Mouse (Mus musculus) embryonic facial prominence, embryonic 13.5 days (tissue): ENCODE data around the gene Sez6. TPM values are rescaled to one million over a fixed set of nuclear protein-coding genes. Genes with fewer than 3 reads are reported as not detected.
A peak's percentile ranks its signal among the peaks of the same experiment; 100 is the strongest.

ENCODE experiments used
- ATAC-seq: fragments of 200-750 bp; cut with Nextera tagmentation; 2 replicates; pipeline ENCODE4 v1.8.0; 2017; ENCODE audit warnings: low read depth; ENCODE audit not compliant: insufficient number of reproducible peaks, insufficient read depth, low FRiP score, low TSS enrichment
- H3K27ac ChIP-seq: fragments of 300-500 bp; sonication (generic); 2 replicates; pipeline ENCODE4 v1.5.1; 2015; ENCODE audit warnings: moderate library complexity, mild to moderate bottlenecking, inconsistent platforms
- H3K27me3 ChIP-seq: fragments of 300-500 bp; sonication (generic); 2 replicates; pipeline ENCODE4 v1.6.1; 2015; ENCODE audit warnings: mild to moderate bottlenecking, inconsistent platforms
- H3K36me3 ChIP-seq: fragments of 300-500 bp; sonication (generic); 2 replicates; pipeline ENCODE4 v1.6.1; 2015; ENCODE audit warnings: mild to moderate bottlenecking, inconsistent platforms
- H3K4me1 ChIP-seq: fragments of 300-500 bp; sonication (generic); 2 replicates; pipeline ENCODE4 v1.6.1; 2015; ENCODE audit warnings: inconsistent platforms
- H3K4me2 ChIP-seq: fragments of 300-500 bp; sonication (generic); 2 replicates; pipeline ENCODE4 v1.6.1; 2015; ENCODE audit warnings: moderate library complexity, mild to moderate bottlenecking, inconsistent platforms
- H3K4me3 ChIP-seq: fragments of 300-500 bp; sonication (generic); 2 replicates; pipeline ENCODE4 v1.5.1; 2015; ENCODE audit warnings: mild to moderate bottlenecking, inconsistent platforms
- H3K9ac ChIP-seq: fragments of 300-500 bp; sonication (generic); 2 replicates; pipeline ENCODE4 v1.6.1; 2015; ENCODE audit warnings: mild to moderate bottlenecking, inconsistent platforms
- H3K9me3 ChIP-seq: fragments of 300-500 bp; sonication (generic); 2 replicates; pipeline ENCODE4 v1.6.1; 2016; ENCODE audit warnings: inconsistent platforms
- WGBS: fragments of 180-500 bp; shearing (Covaris S2); methylation state at CpG from one replicate; pipeline ENCODE4 v1.1.7; 2015; ENCODE audit warnings: mixed read lengths; 5-methylcytosine and 5-hydroxymethylcytosine counted together
- polyA plus RNA-seq: library from polyadenylated mRNA; unstranded; fragments of >200 nt; fragmentation: Nextera tagmentation; extraction: Ambion mirVana; gene quantifications from 2 replicates; pipeline ENCODE4 v1.2.1, GENCODE M21; 2015

Sez6 gene
- polyA plus RNA-seq, 1 experiment from 2014 or later: 2.6 TPM

DNA sequence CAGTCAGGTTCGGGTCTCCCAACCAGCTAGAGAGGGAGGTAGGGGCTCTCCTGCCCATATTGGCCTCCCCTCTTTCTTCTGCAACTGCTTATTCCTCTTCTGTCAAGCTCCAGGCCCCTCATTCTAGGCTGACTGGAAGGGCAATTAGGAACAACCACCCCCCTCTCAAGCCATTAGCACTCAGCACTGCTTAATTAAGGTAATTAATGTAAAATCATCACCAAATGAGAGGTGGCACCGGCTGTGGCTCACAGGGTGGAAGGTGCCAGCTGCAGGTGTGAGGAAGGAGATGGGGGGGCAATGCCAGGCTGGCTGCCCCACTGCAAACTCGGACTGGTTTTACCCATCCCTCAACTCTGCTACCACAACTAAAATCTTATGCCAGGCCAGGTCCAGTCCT is 25.8 kb downstream of the Sez6 start:
- H3K9me3 ChIP-seq: no peaks in the 10 kb centered on the region
- 53% methylated on average over 3 of the region's 3 CpGs for WGBS
- H3K27me3 ChIP-seq: peaks cover 31% of the 10 kb centered on the region
- H3K4me3 ChIP-seq: no peak overlapping the region
- ATAC-seq: no peak
- H3K9ac ChIP-seq: 0 out of 2 replicates have a peak overlapping the region, but pooled peaks have one; percentile 11
- no peak overlapping the region for H3K27ac ChIP-seq
- H3K36me3 ChIP-seq: no peaks in the 10 kb centered on the region
- no peak overlapping the region for H3K4me2 ChIP-seq
- no peaks in the 10 kb centered on the region; the same call in 1 of the 2 replicates for H3K4me1 ChIP-seq

DNA sequence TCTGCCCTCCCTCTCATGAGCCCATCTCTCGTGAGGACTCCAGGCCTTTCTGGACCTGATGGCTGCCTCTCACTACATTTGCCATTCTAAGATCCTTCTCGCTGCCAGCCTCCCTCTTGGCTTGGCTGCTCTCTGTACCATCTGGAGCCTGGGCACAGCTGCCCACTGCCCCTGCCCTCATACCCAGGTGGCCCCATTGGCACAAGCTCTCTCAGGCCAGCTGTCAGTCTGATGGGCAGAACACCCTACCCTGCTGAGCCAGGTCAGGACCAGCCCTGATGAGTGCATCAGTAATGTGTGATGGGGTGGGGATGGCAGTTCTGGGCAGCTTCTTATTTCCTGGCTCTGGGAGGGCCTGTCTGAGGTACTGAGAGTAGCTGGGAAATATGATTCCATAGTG is 27.7 kb downstream of the Sez6 start:
- H3K36me3 ChIP-seq: no peaks in the 10 kb centered on the region
- no peak overlapping the region for H3K4me3 ChIP-seq
- H3K4me1 ChIP-seq: no peaks in the 10 kb centered on the region; the same call in 1 of the 2 replicates
- no peak overlapping the region for H3K27ac ChIP-seq
- WGBS: 75% methylated on average over 2 of the region's 2 CpGs
- no peaks in the 10 kb centered on the region for H3K9me3 ChIP-seq
- H3K4me2 ChIP-seq: no peak overlapping the region
- ATAC-seq: no peak
- H3K27me3 ChIP-seq: peaks cover 26% of the 10 kb centered on the region
- H3K9ac ChIP-seq: no peak overlapping the region

DNA sequence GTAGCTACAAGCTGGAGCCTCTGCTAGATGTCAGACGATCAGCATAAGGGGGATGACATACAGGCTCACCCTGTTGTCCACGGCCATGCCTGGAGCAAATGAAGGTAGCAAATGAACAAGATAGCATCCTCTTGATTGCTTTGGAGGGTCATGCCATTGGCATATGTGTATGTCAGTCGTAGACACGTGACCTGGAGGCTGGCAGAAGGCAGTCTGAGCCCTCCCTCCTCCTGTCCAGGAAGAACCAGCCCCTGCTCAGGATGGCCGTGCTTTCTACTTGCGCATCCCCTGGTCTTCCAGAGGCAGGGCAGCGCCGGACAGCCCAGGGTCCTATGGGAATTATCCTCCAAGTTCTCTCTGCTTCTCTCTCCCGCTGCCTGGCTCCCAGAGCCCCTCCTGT is 28.3 kb downstream of the Sez6 start:
- WGBS: 66% methylated on average over 9 of the region's 9 CpGs

DNA sequence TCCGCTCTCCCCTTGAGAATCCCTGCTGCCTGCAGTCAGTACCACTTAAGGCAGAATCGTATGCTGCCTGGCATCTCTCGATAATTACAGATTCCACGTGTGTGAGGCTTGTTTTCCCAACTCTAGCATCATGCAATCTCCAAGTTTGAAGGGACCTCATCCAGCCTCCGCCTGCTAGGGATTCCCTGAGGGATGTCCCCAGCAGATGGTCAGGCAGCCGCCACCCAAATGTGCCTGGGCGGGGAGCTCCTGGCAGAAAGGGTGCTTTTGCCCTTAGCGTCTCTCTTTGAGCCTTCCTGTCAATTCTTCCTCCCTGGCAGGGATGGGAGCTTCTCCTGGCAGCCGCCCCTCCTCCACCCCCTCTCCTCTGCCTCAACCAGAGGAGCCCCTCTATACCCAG is 29.6 kb downstream of the Sez6 start:
- no peak for ATAC-seq
- Histone ChIP-seq H3K27me3 (peaks cover 34% of the 10 kb centered on the region), H3K9me3 (no peaks in the 10 kb centered on the region), H3K36me3 (no peaks in the 10 kb centered on the region), H3K4me2 (no peak overlapping the region), H3K9ac (no peak overlapping the region), H3K4me1 (peaks cover 5% of the 10 kb centered on the region), H3K4me3 (no peak overlapping the region), H3K27ac (no peak overlapping the region)
- WGBS: 60% methylated on average over 9 of the region's 9 CpGs

More for the DNA sequence above, 28.3 kb downstream of the Sez6 start:
- Histone ChIP-seq H3K36me3 (no peaks in the 10 kb centered on the region), H3K27me3 (peaks cover 26% of the 10 kb centered on the region), H3K4me2 (no peak overlapping the region), H3K27ac (no peak overlapping the region), H3K4me3 (no peak overlapping the region), H3K4me1 (no peaks in the 10 kb centered on the region; the same call in 1 of the 2 replicates), H3K9me3 (no peaks in the 10 kb centered on the region), H3K9ac (0 out of 2 replicates have a peak overlapping the region, but pooled peaks have one; percentile 37)
- ATAC-seq: no peak

DNA sequence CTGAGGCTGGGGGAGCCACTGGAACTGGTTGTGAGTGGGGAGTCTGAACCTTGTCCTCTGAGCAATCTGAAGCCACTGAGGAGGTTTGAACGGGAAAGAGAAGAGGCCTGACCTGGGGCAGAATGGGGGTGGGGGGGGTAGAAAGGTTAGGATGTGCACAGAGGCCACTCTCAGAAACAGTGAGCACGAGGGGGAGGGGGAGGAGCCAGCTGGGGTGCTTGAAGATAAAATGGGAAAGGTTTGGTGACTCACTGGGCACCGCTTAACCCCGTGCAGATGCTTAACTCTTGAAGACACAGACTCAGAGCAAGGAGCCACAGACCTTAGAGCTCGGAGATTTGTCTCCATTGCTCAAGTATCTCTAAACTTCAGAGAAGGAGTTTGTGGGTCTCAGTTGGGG is 30.3 kb downstream of the Sez6 start:
- 41% methylated on average over 5 of the region's 5 CpGs for WGBS

DNA sequence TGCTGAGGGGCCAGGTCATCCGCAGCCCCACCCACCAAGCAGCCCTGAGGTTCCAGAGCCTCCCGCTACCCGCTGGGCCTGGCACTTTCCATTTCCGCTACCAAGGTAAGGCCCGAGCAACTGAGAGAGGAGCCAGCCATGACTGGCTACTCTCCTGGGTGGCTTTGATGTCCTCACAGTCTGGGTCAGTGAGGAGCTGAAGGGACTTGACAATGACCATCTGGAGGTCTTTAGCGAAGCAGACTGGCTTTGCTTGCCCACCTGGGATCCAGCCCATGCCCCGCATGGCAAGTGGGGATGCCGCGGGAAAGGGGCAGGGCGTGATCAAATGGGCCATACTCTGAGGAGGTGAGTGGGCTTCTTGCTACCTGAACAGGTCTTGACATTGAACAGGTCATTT is 32.3 kb downstream of the Sez6 start:
- Histone ChIP-seq H3K9me3 (no peaks in the 10 kb centered on the region), H3K27ac (no peak overlapping the region), H3K36me3 (no peaks in the 10 kb centered on the region), H3K9ac (no peak overlapping the region), H3K4me1 (peaks cover 14% of the 10 kb centered on the region), H3K27me3 (peaks cover 45% of the 10 kb centered on the region), H3K4me3 (no peak overlapping the region), H3K4me2 (no peak overlapping the region)
- ATAC-seq: no peak
- WGBS: 92% methylated on average over 10 of the region's 10 CpGs

More for the DNA sequence above, 30.3 kb downstream of the Sez6 start:
- Histone ChIP-seq H3K4me2 (no peak overlapping the region), H3K9ac (no peak overlapping the region), H3K4me1 (peaks cover 12% of the 10 kb centered on the region), H3K36me3 (no peaks in the 10 kb centered on the region), H3K27ac (no peak overlapping the region), H3K4me3 (no peak overlapping the region), H3K9me3 (no peaks in the 10 kb centered on the region), H3K27me3 (peaks cover 41% of the 10 kb centered on the region)
- ATAC-seq: no peak

DNA sequence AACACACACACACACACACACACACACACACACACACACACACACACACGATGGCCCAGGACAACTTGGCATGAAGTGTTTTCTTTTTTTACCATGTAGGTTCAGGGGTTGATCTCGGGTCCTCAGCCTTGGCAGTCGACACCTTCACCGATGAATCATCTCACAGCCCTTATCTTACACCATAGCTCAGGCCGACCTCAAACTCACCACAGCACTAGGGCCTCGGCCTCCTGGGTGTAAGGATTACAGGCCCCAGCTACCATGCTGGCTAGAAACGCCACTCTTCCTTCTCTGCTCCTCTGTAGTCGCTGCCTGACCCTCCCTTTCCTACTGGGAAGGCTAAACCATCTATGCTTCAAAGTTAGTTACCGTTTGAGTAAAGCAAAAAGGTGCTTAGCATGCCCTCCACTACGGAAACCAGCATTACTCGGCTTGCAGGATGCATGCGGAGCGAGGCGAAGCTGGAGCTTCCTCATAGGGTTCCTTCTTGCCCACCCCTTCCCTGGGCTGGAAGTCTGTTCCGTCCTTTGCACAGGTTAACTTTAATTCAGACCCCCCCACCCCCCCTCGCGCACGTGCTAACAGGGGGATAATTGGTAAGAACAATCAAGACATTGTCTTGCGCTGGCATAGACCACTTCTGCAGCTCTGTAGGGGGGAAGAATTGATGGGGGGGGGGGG is 34.0 kb downstream of the Sez6 start:
- ATAC-seq: no peak
- Histone ChIP-seq H3K4me2 (peak overlapping the region; percentile 11; the same call in 1 of the 2 replicates), H3K27me3 (peaks cover 33% of the 10 kb centered on the region), H3K36me3 (no peaks in the 10 kb centered on the region), H3K9ac (peak overlapping the region; percentile 53; the same call in 1 of the 2 replicates), H3K4me1 (peaks cover 14% of the 10 kb centered on the region), H3K9me3 (no peaks in the 10 kb centered on the region), H3K27ac (no peak overlapping the region), H3K4me3 (no peak overlapping the region)
- 13% methylated on average over 19 of the region's 19 CpGs for WGBS

DNA sequence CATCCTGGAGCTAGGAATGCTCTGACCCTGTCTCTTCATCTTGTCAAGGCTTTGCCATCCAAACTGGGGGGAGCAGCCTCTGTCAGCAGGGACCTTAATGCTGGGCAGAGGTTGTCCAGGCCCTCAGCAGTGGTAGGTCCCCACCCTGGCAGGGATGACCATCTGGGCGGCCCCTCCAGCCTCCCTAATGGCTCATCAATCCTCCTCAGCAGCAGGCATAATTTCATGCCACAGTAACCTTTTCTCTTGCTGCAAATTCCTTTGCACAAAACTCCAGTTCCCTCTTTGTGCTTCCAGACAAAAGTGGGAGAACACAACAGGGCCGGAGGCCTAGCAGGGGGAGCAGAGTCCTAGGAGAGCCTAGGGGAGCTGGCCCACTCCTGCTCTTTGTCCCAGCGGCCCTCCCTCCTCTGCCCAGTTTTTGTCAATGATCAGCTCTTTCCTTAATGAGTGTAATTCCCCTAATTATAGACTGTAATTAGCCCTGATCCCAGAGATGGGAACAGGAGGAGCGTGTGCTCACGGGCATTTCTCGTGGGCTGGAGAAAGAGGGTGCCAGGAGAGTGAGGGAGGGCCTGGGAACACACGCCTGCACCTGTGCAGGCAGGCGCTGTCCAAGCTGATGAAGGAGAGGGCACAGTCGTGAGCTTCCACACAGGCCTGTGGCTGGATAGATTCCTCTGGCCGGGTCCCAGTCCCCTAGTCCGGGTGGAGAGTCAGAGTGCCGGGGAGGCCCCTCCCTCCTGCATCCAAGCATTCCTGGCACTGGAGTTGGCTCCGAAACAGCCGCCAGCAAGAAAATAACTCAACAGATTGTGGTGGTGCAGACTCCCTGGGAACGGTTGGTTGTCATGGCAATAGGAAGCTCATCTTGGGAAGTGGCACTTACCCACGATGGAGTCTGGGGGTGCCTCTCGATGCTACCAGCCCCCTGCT is 34.8 kb downstream of the Sez6 start:
- Histone ChIP-seq H3K27ac (peak overlapping the region; percentile 48; the same call in 1 of the 2 replicates), H3K4me2 (no peak overlapping the region; the same call in 1 of the 2 replicates), H3K27me3 (peaks cover 26% of the 10 kb centered on the region), H3K4me1 (peaks cover 14% of the 10 kb centered on the region), H3K9me3 (no peaks in the 10 kb centered on the region), H3K9ac (peak overlapping the region; percentile 53), H3K36me3 (no peaks in the 10 kb centered on the region), H3K4me3 (no peak overlapping the region)
- 12% methylated on average over 17 of the region's 17 CpGs for WGBS
- no peak for ATAC-seq

DNA sequence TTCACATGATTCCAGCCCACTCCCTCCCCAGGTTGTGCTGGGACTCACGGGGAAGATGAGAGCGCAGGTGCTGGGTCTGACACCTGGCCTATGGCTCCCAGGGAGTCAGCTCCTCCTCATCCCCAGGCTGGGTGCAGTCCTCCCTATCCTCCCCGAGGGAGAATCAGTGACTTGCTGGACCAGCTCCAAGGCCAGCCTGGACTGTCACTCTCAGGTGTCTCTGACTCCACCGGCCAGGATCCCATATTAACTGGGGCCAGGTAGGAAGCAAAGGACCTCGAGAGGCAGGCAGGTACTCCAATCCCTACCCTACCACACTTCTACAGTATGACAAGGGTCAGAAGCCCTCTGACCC is 35.4 kb downstream of the Sez6 start:
- no peak overlapping the region for H3K4me2 ChIP-seq
- H3K9ac ChIP-seq: no peak overlapping the region
- no peaks in the 10 kb centered on the region for H3K36me3 ChIP-seq
- no peak for ATAC-seq
- H3K4me3 ChIP-seq: no peak overlapping the region
- peaks cover 23% of the 10 kb centered on the region for H3K27me3 ChIP-seq
- H3K4me1 ChIP-seq: peaks cover 14% of the 10 kb centered on the region
- no peak overlapping the region for H3K27ac ChIP-seq
- H3K9me3 ChIP-seq: no peaks in the 10 kb centered on the region
- WGBS: 53% methylated on average over 5 of the region's 5 CpGs

DNA sequence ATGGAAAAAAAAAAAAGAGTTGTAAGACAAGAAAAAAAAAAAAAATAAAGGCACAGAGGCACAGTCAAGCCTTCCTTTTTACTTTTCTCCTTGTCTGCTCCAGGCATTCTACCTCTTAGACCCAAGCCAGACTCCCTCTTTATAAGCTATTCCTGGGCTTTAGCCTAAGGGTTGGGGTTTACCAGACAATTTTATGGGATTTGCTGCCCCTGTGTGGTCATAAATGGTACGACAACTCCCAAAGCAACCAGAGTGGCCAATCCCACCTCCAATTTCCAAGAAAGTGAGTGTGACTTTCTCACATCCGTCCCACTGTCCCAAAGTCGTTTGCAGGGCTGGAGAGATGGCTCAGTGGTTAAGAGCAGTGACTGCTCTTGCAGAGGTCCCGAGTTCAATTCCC is 36.5 kb downstream of the Sez6 start:
- under 1% methylated on average over 4 of the region's 4 CpGs for WGBS
- H3K27me3 ChIP-seq: peaks cover 23% of the 10 kb centered on the region
- H3K36me3 ChIP-seq: no peaks in the 10 kb centered on the region
- no peak overlapping the region for H3K27ac ChIP-seq
- H3K9me3 ChIP-seq: no peaks in the 10 kb centered on the region
- H3K9ac ChIP-seq: no peak overlapping the region
- no peak overlapping the region for H3K4me3 ChIP-seq
- no peak for ATAC-seq
- peaks cover 14% of the 10 kb centered on the region for H3K4me1 ChIP-seq
- H3K4me2 ChIP-seq: no peak overlapping the region

DNA sequence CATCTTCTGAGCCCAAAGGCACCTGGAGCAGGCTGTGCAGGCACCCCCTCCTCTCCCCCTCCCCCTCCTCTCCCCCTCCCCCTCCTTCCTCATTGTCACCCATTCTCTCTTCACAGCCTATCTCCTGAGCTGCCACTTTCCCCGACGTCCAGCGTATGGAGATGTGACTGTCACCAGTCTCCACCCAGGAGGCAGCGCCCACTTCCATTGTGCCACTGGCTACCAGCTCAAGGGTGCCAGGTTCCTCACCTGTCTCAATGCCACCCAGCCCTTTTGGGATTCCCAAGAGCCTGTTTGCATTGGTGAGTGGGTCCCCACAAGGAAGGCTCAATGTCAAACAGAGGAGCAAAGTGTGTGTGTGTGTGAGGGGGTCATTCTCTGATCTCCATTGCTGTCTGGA is 38.2 kb downstream of the Sez6 start:
- no peak overlapping the region for H3K27ac ChIP-seq
- no peak overlapping the region for H3K9ac ChIP-seq
- peaks cover 28% of the 10 kb centered on the region for H3K27me3 ChIP-seq
- H3K4me3 ChIP-seq: no peak overlapping the region
- WGBS: 74% methylated on average over 4 of the region's 4 CpGs
- no peak overlapping the region for H3K4me2 ChIP-seq
- H3K36me3 ChIP-seq: no peaks in the 10 kb centered on the region
- no peaks in the 10 kb centered on the region for H3K9me3 ChIP-seq
- H3K4me1 ChIP-seq: peaks cover 14% of the 10 kb centered on the region
- no peak for ATAC-seq
